Mouse (Mus musculus): ENCODE data around the gene Cln5. TPM values are rescaled to one million over a fixed set of nuclear protein-coding genes. Genes with fewer than 3 reads are reported as not detected.

Cln5 gene
- polyA plus RNA-seq, 1 experiment from 2014 or later = 31.5 TPM

DNA sequence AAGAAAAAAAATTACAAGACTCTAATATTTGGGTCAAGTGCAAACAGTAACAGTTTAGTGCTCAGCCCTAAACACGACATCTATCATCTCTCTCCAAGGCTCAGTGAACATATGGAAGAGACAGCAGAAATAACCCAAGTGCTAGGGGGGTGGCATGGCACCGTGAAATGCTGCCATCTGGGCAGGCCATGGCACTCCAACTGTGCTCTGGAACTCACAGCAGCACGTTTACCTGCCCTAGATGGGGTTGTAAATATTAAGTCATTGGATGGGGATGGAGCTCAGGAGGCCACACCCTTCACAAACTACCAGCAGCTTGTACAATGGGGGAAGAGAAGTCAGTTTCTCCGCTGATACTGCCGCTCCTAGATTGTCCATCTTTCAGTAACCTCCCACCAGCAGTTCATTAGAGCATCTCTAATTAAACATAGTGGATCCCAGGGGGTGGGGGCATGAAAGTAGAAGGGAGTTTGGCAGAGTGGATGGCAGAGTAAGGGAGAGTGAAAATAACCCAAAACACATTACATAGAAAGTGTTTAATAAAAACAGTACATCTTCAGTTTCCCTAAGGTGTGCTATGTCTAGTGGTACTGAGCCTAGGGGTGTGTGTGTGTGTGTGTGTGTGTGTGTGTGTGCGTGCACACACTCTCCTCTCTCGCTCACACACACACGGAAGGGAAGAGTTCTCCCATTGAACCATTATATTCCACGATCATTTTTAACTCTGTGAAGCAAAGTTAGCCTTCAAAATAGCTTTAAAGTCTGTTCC is 9.4 kb downstream of the Cln5 start:
- Histone ChIP-seq H3K4me3 (no peak overlapping the region), H3K36me3 (peaks cover 38% of the 10 kb centered on the region), H3K9ac (no peak overlapping the region), H3K4me2 (no peak overlapping the region), H3K27me3 (no peaks in the 10 kb centered on the region), H3K9me3 (no peaks in the 10 kb centered on the region), H3K4me1 (no peaks in the 10 kb centered on the region), H3K27ac (no peak overlapping the region)
- ATAC-seq (ENCODE audit: borderline replicate concordance, extremely low read depth, low FRiP score, low TSS enrichment) = no peak
- 80% methylated on average over 9 of the region's 9 CpGs for WGBS

DNA sequence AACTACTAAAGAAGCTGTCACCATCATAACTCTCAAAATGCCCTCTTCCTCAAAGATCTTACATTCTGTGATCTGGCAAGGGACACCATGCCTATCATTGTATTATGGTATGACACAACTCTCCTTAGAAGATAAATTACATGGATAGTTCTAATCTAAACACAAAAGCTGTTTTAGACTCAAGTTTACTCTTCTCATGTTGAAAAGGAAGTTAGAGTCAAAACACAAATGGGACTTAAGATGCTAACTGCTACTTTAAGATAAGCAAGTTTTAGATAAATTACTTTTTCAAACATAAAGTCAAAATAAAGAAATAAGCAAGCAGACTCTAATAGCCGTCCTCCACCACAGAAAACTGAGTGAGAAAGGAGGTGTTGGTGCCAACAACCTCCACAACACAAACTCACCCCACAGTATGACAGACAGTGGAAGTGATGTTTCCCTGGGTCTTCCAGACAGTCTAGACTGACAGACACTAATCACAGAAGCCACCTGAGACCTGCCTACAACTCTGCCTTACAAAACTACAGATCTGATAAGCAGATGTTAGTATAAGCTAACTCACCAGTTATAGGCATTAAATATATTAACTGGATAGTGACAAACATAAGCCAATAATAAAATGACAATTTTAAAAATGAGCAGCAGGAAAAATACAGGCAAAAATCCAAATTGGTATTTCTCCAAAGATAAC is 16.0 kb downstream of the Cln5 start:
- H3K4me1 ChIP-seq = peaks cover 8% of the 10 kb centered on the region; the same call in 1 of the 2 replicates
- H3K9ac ChIP-seq = no peak overlapping the region
- no peak overlapping the region for H3K27ac ChIP-seq
- no peak overlapping the region for H3K4me3 ChIP-seq
- no peak; the same call in 1 of the 2 replicates for ATAC-seq (ENCODE audit: borderline replicate concordance, extremely low read depth, low FRiP score, low TSS enrichment)
- 21% methylated on average over 1 of the region's 1 CpGs for WGBS
- H3K4me2 ChIP-seq = no peak overlapping the region
- no peaks in the 10 kb centered on the region for H3K27me3 ChIP-seq
- no peaks in the 10 kb centered on the region for H3K9me3 ChIP-seq
- peaks cover 45% of the 10 kb centered on the region for H3K36me3 ChIP-seq

DNA sequence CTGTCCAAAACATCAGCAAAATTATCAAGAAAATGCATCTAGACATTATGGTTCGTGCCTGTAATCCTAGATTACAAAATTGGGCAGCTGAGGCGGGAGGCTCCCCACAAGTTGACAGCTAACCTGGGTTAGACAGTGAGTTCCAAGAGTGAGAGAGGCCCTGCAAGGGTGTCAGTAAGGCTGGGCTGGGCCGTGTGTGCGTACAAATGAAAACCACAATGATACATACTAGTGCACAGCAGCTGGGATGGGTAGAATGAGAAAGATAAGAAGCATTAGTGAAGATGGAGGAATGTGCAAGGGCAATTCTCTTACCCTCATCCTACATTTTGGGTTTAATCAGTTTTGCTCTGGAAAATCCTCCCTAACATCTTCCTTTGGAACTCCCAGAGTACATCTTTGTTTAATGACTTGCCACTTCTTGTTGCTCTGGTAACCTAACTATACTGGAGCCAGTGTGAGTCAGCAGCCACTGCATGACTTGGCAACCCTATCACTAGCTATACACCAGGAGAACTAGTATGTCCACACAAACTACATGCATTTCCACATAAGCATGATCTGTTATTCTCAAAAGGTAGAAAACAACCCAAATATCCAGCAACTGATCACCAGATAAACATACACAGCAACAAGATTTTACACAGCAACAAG is 16.8 kb downstream of the Cln5 start:
- Histone ChIP-seq H3K4me3 (no peak overlapping the region), H3K9ac (no peak overlapping the region), H3K27me3 (no peaks in the 10 kb centered on the region), H3K4me2 (no peak overlapping the region), H3K36me3 (peaks cover 48% of the 10 kb centered on the region), H3K27ac (no peak overlapping the region), H3K4me1 (peaks cover 8% of the 10 kb centered on the region; the same call in 1 of the 2 replicates), H3K9me3 (no peaks in the 10 kb centered on the region)
- WGBS = 74% methylated on average over 4 of the region's 4 CpGs
- peak; percentile 55; the same call in 1 of the 2 replicates for ATAC-seq (ENCODE audit: borderline replicate concordance, extremely low read depth, low FRiP score, low TSS enrichment)

DNA sequence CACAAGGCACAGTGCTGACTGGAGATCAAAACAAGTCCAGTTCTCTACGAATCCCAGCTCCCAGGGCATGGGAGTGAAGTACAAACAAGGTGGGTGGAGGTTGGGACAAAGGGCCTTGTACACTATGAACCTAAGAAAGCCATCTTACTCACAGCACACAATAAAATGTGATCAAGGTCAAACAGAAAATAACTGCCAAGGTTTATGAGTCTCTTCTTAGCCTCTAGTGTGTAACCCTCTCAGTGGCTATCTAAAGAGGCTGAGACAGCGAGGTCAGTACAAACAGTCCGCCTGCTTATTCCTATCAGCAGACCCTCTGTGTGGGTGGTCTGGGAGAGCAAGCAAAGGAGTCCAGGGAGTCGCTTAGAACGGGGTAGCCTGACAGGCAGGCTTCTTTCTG is 17.8 kb downstream of the Cln5 start:
- Histone ChIP-seq H3K27me3 (no peaks in the 10 kb centered on the region), H3K4me1 (peaks cover 8% of the 10 kb centered on the region; the same call in 1 of the 2 replicates), H3K27ac (no peak overlapping the region), H3K9ac (no peak overlapping the region), H3K4me2 (no peak overlapping the region), H3K36me3 (peaks cover 48% of the 10 kb centered on the region), H3K9me3 (no peaks in the 10 kb centered on the region), H3K4me3 (no peak overlapping the region)
- 64% methylated on average over 5 of the region's 5 CpGs for WGBS
- ATAC-seq (ENCODE audit: borderline replicate concordance, extremely low read depth, low FRiP score, low TSS enrichment) = no peak

DNA sequence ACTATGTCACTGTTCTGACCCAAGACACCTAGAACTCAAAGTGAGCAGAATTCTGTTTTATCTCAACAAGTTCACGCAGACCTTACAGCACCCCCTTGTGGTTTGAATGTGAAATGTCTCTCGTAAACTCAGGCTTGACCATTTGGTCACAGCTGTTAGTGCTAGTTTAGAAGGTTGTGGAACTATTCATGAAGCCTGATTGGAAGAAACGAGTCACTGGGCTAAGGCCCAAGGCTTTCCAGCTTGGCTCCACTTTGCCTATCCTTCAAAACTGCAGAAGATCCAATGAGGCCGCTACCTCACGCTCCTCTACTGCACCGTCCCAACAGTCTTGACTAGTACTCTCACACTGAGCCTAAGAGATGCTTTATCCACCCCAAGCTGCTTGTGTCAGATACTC is 18.6 kb downstream of the Cln5 start:
- no peak overlapping the region for H3K27ac ChIP-seq
- no peak overlapping the region for H3K4me2 ChIP-seq
- H3K9me3 ChIP-seq = no peaks in the 10 kb centered on the region
- H3K27me3 ChIP-seq = no peaks in the 10 kb centered on the region
- H3K36me3 ChIP-seq = peaks cover 44% of the 10 kb centered on the region
- H3K4me3 ChIP-seq = no peak overlapping the region
- WGBS = 75% methylated on average over 6 of the region's 6 CpGs
- ATAC-seq (ENCODE audit: borderline replicate concordance, extremely low read depth, low FRiP score, low TSS enrichment) = no peak
- H3K9ac ChIP-seq = no peak overlapping the region
- peaks cover 8% of the 10 kb centered on the region; the same call in 1 of the 2 replicates for H3K4me1 ChIP-seq

DNA sequence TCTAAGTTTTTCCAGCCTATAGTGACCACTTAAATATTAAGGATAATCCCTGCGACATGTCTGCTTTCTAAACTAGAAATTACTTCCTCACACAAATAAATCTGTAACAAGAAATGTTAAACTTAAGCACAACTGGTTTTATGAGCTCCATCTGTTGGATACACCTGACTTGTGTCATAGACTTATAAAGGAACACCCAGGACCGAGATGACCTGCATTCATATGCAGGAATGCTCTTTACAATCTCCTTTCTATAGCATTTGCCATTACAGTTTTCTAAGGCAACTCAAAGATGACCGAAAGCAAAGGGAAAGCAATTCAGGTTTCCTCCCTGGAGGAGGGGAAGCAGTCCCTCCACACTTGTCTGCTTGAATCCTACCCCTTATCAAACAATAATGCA is 23.2 kb downstream of the Cln5 start:
- H3K4me2 ChIP-seq = no peak overlapping the region

DNA sequence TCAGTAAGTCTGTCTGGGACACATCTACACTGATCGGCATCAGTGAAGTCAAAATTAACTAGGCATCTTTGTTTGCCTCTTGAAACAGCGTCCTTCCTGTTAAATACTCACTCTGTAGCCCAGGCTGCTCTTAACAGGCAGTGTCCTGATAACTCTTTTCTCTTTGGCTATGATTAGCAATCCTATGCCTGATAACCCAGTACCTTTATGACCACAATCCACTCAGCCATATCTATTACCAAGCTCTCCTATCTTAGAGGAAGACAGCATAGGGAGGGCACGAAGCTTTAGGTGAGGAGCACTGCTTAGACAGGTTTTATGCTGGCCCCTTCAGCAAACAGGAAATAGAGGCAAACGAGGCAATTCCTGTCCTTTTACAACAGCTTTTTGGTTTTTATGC is 23.7 kb downstream of the Cln5 start:
- Histone ChIP-seq H3K9ac (no peak overlapping the region), H3K4me1 (peaks cover 18% of the 10 kb centered on the region), H3K27me3 (no peaks in the 10 kb centered on the region), H3K36me3 (peaks cover 24% of the 10 kb centered on the region), H3K4me3 (no peak overlapping the region), H3K27ac (no peak overlapping the region), H3K4me2 (no peak overlapping the region), H3K9me3 (no peaks in the 10 kb centered on the region)
- no peak for ATAC-seq (ENCODE audit: borderline replicate concordance, extremely low read depth, low FRiP score, low TSS enrichment)
- 58% methylated on average over 4 of the region's 4 CpGs for WGBS

More for the DNA sequence above, 23.2 kb downstream of the Cln5 start:
- Histone ChIP-seq H3K4me1 (peaks cover 18% of the 10 kb centered on the region), H3K9ac (no peak overlapping the region), H3K4me3 (no peak overlapping the region), H3K27me3 (no peaks in the 10 kb centered on the region), H3K27ac (no peak overlapping the region), H3K36me3 (peaks cover 25% of the 10 kb centered on the region), H3K9me3 (no peaks in the 10 kb centered on the region)
- ATAC-seq (ENCODE audit: borderline replicate concordance, extremely low read depth, low FRiP score, low TSS enrichment) = no peak
- 95% methylated on average over 3 of the region's 3 CpGs for WGBS

DNA sequence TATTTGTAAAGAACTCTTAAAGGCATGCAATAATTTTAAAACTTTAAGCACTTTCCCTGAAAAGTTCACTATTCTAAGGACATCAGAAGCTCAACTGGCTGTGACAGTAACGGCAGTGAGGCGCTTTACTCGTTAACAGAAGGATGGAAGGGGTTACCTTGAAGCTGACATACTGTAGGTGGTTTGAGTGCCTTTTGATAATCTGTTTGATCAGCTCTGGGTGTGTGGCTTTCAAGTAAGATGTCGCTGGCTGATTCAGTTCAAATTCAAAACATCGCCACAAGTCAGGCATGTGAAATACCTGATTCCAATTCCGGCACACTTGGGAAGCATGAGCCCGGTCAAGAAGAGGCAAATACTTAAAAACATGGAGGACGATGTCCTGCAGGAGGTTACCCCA is 25.0 kb downstream of the Cln5 start:
- Histone ChIP-seq H3K27ac (no peak overlapping the region), H3K9ac (no peak overlapping the region), H3K4me1 (peaks cover 18% of the 10 kb centered on the region), H3K36me3 (peaks cover 16% of the 10 kb centered on the region; the same call in 1 of the 2 replicates), H3K4me2 (no peak overlapping the region), H3K27me3 (no peaks in the 10 kb centered on the region), H3K9me3 (no peaks in the 10 kb centered on the region), H3K4me3 (no peak overlapping the region)
- 88% methylated on average over 8 of the region's 8 CpGs for WGBS
- no peak for ATAC-seq (ENCODE audit: borderline replicate concordance, extremely low read depth, low FRiP score, low TSS enrichment)

DNA sequence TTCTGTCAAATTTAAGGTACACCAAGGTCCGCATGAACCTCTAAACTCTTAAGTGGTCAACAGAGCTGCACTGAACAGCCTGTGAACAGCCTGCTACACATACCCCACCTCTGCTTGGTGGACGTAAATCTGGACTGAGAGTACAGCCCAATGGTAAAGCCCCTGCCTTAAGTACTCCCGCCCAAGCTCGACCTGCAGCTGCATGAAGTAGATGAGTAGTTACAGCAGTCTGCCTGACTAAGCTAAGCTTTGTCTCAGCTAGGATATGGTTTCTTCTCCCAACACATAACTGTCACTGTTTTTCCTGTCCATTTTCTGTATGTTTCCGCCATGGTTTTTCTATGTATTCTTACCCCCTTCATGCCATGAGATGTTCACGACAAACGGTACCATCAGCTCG is 25.8 kb downstream of the Cln5 start:
- H3K36me3 ChIP-seq = peaks cover 14% of the 10 kb centered on the region; the same call in 1 of the 2 replicates
- no peaks in the 10 kb centered on the region for H3K9me3 ChIP-seq
- H3K27ac ChIP-seq = no peak overlapping the region
- H3K4me2 ChIP-seq = no peak overlapping the region
- no peak overlapping the region for H3K9ac ChIP-seq
- peaks cover 23% of the 10 kb centered on the region for H3K4me1 ChIP-seq
- no peak overlapping the region for H3K4me3 ChIP-seq
- no peak for ATAC-seq (ENCODE audit: borderline replicate concordance, extremely low read depth, low FRiP score, low TSS enrichment)
- H3K27me3 ChIP-seq = no peaks in the 10 kb centered on the region
- 90% methylated on average over 8 of the region's 8 CpGs for WGBS

DNA sequence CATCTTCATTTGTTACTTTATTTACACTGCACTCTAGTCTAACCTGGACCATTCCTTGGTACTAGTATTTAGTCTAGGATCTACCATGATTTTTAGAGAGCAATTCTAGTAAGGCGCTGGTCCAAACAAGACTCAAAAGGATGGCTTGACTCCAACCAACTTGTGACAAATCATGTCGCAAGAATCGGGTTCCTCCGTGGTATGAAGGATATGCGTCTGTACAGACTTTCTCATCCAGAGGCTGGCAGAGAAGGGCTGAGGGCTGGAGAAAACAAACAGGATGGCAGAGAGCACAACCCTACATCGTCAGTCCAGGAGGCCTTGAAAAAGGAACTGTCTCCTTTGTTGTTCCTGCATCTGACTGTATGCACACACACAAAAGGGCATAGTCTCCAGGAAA is 26.6 kb downstream of the Cln5 start:
- Histone ChIP-seq H3K4me1 (peaks cover 23% of the 10 kb centered on the region), H3K4me2 (no peak overlapping the region), H3K4me3 (no peak overlapping the region), H3K9me3 (no peaks in the 10 kb centered on the region), H3K27me3 (no peaks in the 10 kb centered on the region), H3K27ac (no peak overlapping the region), H3K36me3 (peaks cover 10% of the 10 kb centered on the region; the same call in 1 of the 2 replicates), H3K9ac (no peak overlapping the region)
- ATAC-seq (ENCODE audit: borderline replicate concordance, extremely low read depth, low FRiP score, low TSS enrichment) = no peak
- 49% methylated on average over 6 of the region's 6 CpGs for WGBS

DNA sequence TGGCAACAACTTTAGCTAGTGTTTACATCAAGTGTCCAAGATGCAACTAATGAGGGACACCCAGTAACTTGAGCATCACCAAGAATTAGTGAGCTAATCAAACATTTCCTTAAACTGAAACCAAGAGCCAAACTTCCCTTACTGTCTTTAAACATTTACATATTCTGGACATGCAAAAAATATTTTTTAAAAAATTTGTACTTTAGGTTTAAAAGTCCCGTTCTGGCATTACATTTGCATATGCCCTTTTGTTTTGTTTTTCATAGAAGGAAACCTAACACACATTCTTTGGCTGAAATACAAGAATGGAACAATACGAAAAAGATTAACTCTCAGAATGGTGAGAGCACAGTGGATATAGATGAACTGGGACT is 28.2 kb downstream of the Cln5 start:
- Histone ChIP-seq H3K27me3 (no peaks in the 10 kb centered on the region), H3K27ac (peak overlapping the region; percentile 99), H3K36me3 (0 out of 2 replicates have a peak, but pooled peaks cover 5% of the 10 kb centered on the region), H3K4me2 (peak overlapping the region; percentile 66), H3K4me3 (peak overlapping the region; percentile 95), H3K4me1 (peaks cover 26% of the 10 kb centered on the region), H3K9me3 (no peaks in the 10 kb centered on the region), H3K9ac (peak overlapping the region; percentile 96)
- ATAC-seq (ENCODE audit: borderline replicate concordance, extremely low read depth, low FRiP score, low TSS enrichment) = no peak
- WGBS = under 1% methylated on average over 2 of the region's 2 CpGs
